Mouse (Mus musculus) hindbrain, postnatal 0 days (tissue): ENCODE measurements around the gene Fgfr3. TPM values are rescaled to one million over a fixed set of nuclear protein-coding genes. Genes with fewer than 3 reads are reported as not detected.

ENCODE experiments used
- ATAC-seq: fragments of 200-750 bp; cut with Nextera tagmentation; 2 replicates; pipeline ENCODE4 v1.8.0; 2017; ENCODE audit warnings: mild to moderate bottlenecking, moderate TSS enrichment, moderate library complexity
- DNase-seq: peaks from one replicate; pipeline ENCODE4 v3.0.0-alpha.2; 2015; ENCODE audit warnings: low spot score
- H3K27ac ChIP-seq: fragments of 300-500 bp; sonication (generic); 2 replicates; pipeline ENCODE4 v1.5.1; 2014; ENCODE audit warnings: mild to moderate bottlenecking
- H3K27me3 ChIP-seq: fragments of 300-500 bp; sonication (generic); 2 replicates; pipeline ENCODE4 v1.6.1; 2014; ENCODE audit warnings: low read length, mixed read lengths; ENCODE audit not compliant: insufficient read depth
- H3K36me3 ChIP-seq: fragments of 300-500 bp; sonication (generic); 2 replicates; pipeline ENCODE4 v1.6.1; 2014; ENCODE audit warnings: low read length, mixed read lengths; ENCODE audit not compliant: insufficient read depth
- H3K4me1 ChIP-seq: fragments of 300-500 bp; sonication (generic); 2 replicates; pipeline ENCODE4 v1.6.1; 2014; ENCODE audit warnings: antibody characterized with exemption, low read length, mixed read lengths; ENCODE audit not compliant: insufficient read depth
- H3K4me2 ChIP-seq: fragments of 300-500 bp; sonication (generic); 2 replicates; pipeline ENCODE4 v1.6.1; 2014; ENCODE audit warnings: low read depth, mild to moderate bottlenecking, low read length, moderate library complexity, mixed read lengths
- H3K4me3 ChIP-seq: fragments of 300-500 bp; sonication (generic); 2 replicates; pipeline ENCODE4 v1.5.1; 2014; ENCODE audit warnings: low read length
- H3K9ac ChIP-seq: fragments of 300-500 bp; sonication (generic); replicated peaks from 2 replicates; pipeline ENCODE4 v1.6.1; 2014; ENCODE audit warnings: mild to moderate bottlenecking, low read length, moderate library complexity, mixed read lengths
- H3K9me3 ChIP-seq: fragments of 300-500 bp; sonication (generic); 2 replicates; pipeline ENCODE4 v1.6.1; 2016; ENCODE audit warnings: low read length, mixed read lengths
- CTCF ChIP-seq: IDR thresholded peaks from 2 replicates; pipeline ENCODE4 v1.5.1; 2016; ENCODE audit warnings: antibody characterized with exemption, control low read depth, low read depth
- WGBS: fragments of 180-500 bp; shearing (Covaris S2); extraction: QIAGEN DNeasy Blood & Tissue Kit; methylation state at CpG from one replicate; pipeline ENCODE4 v1.1.7; 2014; 5-methylcytosine and 5-hydroxymethylcytosine counted together
- polyA plus RNA-seq: library from polyadenylated mRNA; unstranded; fragments of >200 nt; fragmentation: Nextera tagmentation; extraction: Ambion mirVana; gene quantifications from 2 replicates; pipeline ENCODE4 v1.2.1, GENCODE M21; 2015
- total RNA-seq: library from RNA; depleted of rRNA; stranded (reverse); fragments of >200 nt; gene quantifications from 2 replicates; pipeline ENCODE4 v1.2.3, GENCODE M21; 2014

Fgfr3 gene
- total and polyA plus RNA-seq, 2 experiments from 2014 or later = 43.5 to 148 TPM

DNA sequence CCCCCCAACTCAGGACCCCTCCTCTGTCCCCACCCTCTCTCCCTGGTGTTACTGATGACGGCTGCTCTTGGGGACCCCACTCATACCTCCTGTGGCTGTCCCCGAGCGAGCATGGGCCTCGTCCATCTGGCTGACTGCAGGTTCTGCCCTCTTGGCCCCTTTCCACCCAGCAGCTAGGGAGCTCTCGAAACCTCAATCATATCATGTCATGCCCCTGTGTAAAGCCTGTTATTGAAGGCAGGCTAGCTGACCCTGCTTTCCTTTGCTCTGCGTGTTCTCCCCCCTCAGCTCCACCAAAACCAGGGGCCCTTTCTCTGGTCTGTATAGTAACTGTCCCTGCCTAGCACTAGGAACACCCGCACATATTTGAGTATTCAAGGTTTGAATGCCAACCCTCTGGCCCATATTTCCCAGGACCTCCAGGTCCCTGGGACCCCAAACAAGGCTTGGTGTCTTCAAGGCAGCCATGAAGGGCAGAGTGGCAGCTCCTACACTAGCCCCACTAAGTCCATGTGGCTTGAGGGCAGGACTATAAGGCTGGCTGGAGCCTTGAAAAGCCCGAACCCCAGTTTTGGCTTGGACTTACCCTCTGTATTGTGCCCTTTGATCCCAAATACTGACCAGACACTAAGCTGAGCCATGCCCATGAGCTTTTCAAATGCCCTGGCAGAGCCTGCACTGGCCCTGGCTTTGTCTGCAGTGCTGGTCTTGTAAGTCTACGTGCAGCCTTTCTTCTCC, 15.7 kb upstream of the Fgfr3 start:
- Histone ChIP-seq H3K4me1 (0 out of 2 replicates have a peak, but pooled peaks cover 4% of the 10 kb centered on the region), H3K9me3 (no peaks in the 10 kb centered on the region), H3K27ac (peak overlapping the region; percentile 73), H3K9ac (no peak overlapping the region), H3K36me3 (no peaks in the 10 kb centered on the region), H3K27me3 (no peaks in the 10 kb centered on the region; the same call in 1 of the 2 replicates), H3K4me3 (no peak overlapping the region), H3K4me2 (no peak overlapping the region)
- no peak for TF ChIP-seq CTCF
- DNase-seq (peak; percentile 35), ATAC-seq (no peak)
- WGBS = 23% methylated on average over 9 of the region's 9 CpGs

DNA sequence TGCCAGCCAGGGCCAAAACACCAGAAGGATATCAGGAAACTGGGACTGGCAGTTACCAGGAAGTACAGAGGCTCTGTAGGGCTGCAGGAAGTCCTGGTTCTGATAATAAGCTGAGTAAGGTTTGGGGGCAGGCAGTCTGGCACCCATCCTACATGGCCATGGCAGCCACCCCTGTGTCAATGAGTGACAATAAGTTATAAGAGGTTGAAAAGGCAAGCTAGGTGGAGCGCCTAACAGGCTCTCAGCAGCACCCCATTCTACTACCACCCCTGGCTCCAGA, 15.2 kb upstream of the Fgfr3 start:
- Histone ChIP-seq H3K9ac (no peak overlapping the region), H3K9me3 (no peaks in the 10 kb centered on the region), H3K36me3 (no peaks in the 10 kb centered on the region), H3K27me3 (no peaks in the 10 kb centered on the region; the same call in 1 of the 2 replicates), H3K4me3 (no peak overlapping the region), H3K4me1 (0 out of 2 replicates have a peak, but pooled peaks cover 4% of the 10 kb centered on the region), H3K27ac (peak overlapping the region; percentile 73), H3K4me2 (no peak overlapping the region)
- no peak for ATAC-seq
- DNase-seq = no peak
- WGBS = 80% methylated on average over 1 of the region's 1 CpGs
- no peak for TF ChIP-seq CTCF

DNA sequence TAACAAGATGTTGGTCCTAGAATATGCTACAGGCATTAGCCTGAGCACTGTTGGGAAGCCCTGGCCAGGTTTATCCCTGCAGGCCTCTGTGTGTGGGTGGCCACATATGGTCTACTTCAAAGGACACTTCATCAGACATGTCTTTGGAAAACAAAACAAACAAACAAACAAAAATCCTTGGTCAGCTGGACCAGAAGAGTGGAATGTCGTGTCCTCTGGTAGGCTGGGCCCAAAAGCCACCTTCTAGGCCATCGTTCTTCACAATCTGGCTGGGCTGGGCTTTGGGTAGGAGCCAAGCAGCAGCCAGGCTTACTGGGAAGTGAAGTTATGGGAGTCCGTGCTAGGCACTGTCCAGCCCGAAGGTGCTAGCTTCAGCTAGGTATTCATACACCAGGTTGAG, 14.3 kb upstream of the Fgfr3 start:
- 51% methylated on average over 4 of the region's 4 CpGs for WGBS
- TF ChIP-seq CTCF = no peak
- 0 out of 2 replicates have a peak, but pooled peaks cover 4% of the 10 kb centered on the region for H3K4me1 ChIP-seq
- H3K4me3 ChIP-seq = no peak overlapping the region
- H3K36me3 ChIP-seq = no peaks in the 10 kb centered on the region
- no peak overlapping the region for H3K9ac ChIP-seq
- ATAC-seq (no peak), DNase-seq (no peak)
- H3K4me2 ChIP-seq = no peak overlapping the region
- H3K27ac ChIP-seq = no peak overlapping the region
- H3K9me3 ChIP-seq = no peaks in the 10 kb centered on the region
- no peaks in the 10 kb centered on the region for H3K27me3 ChIP-seq

DNA sequence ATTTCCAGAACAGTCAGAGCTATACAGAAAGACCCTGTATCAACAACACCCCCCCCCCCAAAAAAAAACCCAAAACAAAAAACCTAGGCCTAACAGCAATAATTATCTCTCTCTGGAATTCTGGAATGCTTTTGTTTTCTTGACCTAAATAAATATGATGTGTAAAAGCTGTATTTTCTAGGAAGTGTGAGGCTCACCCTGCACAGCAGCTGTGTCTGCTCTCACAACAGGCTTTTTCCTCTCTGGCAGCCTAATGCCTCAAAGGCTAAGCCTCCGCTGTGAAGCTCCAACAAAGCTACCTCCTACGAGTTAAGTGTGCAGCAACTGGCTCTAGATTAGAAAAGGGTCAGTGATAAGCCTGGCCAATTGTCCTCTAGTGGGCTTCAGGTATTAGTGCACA, 12.4 kb upstream of the Fgfr3 start:
- Histone ChIP-seq H3K9me3 (no peaks in the 10 kb centered on the region), H3K27ac (no peak overlapping the region), H3K4me3 (no peak overlapping the region), H3K27me3 (no peaks in the 10 kb centered on the region), H3K4me2 (no peak overlapping the region), H3K4me1 (0 out of 2 replicates have a peak, but pooled peaks cover 2% of the 10 kb centered on the region), H3K9ac (no peak overlapping the region), H3K36me3 (no peaks in the 10 kb centered on the region)
- no peak for DNase-seq
- WGBS = 17% methylated on average over 2 of the region's 2 CpGs
- no peak for ATAC-seq
- no peak for TF ChIP-seq CTCF

DNA sequence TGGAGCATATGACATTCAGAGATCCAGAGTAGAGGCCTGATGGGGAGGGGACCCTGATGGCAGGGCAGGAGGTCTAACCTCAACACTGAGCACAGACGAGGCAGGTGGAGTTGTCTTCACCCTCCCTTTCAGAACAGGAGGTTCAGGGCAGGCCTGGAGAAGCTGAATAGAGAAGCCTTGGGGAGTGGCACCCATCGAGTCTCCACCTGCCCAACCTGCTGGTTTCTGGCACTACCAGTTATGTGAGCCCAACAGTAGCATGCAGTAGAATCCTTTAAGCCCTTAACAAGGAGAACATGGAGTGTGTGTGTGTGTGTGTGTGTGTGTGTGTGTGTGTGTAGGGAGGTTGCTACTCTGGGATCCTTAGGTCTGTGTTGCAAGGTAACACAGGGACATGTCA, 8.9 kb upstream of the Fgfr3 start:
- no peaks in the 10 kb centered on the region for H3K4me1 ChIP-seq
- no peak overlapping the region for H3K4me3 ChIP-seq
- no peak for ATAC-seq
- TF ChIP-seq CTCF = no peak
- H3K27me3 ChIP-seq = no peaks in the 10 kb centered on the region
- H3K27ac ChIP-seq = no peak overlapping the region
- WGBS = 86% methylated on average over 2 of the region's 2 CpGs
- no peak overlapping the region for H3K4me2 ChIP-seq
- H3K9me3 ChIP-seq = no peaks in the 10 kb centered on the region
- no peaks in the 10 kb centered on the region for H3K36me3 ChIP-seq
- no peak for DNase-seq
- H3K9ac ChIP-seq = no peak overlapping the region

DNA sequence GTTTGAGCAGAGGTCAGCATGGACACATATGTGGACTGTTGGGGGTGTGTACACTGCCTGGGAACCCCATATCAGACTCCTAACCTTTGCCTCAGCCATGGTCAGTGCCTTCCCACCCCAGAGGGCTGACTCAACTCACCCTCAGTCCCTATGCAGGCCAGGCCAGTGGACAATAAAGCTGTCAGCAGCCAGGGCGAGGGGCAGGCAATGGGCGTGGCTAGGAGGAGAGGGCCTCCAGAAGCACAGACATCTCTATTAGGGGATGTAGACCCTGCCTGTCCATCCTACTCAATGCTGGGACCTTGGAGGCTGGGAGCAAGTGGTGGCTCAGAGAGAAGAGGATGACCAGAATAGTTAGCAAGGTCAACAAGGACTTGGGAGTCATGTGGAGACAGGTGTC, 6.3 kb upstream of the Fgfr3 start:
- WGBS = 49% methylated on average over 2 of the region's 2 CpGs
- DNase-seq = no peak
- no peaks in the 10 kb centered on the region for H3K9me3 ChIP-seq
- no peaks in the 10 kb centered on the region for H3K36me3 ChIP-seq
- no peaks in the 10 kb centered on the region for H3K27me3 ChIP-seq
- no peak overlapping the region for H3K4me3 ChIP-seq
- no peak overlapping the region for H3K9ac ChIP-seq
- no peak overlapping the region for H3K27ac ChIP-seq
- no peak overlapping the region for H3K4me2 ChIP-seq
- ATAC-seq = no peak
- no peak for TF ChIP-seq CTCF
- no peaks in the 10 kb centered on the region for H3K4me1 ChIP-seq

DNA sequence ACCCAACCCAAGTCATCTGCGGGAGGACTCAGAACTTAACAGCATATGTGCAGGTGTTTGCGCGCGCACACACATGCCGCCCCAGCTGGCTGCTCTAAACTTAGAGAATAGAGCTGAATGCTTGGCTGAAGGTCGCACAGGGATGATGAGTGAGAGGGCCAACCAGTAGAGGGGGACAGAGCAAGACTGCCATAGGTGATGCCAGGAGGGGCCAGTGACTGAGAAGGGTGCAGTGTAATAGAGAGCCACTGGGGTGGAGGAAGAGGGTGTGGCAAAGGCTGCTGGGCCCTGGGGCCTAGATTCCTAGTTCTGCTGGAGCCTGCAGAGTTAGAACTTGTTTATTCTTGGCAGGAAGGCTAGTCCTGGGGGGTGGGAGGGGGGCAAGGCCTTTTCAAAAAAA, 5.0 kb upstream of the Fgfr3 start:
- no peak overlapping the region for H3K4me3 ChIP-seq
- no peaks in the 10 kb centered on the region for H3K36me3 ChIP-seq
- DNase-seq = no peak
- no peak overlapping the region for H3K27ac ChIP-seq
- no peak overlapping the region for H3K9ac ChIP-seq
- H3K9me3 ChIP-seq = no peaks in the 10 kb centered on the region
- no peak for ATAC-seq
- peak; percentile 40 for TF ChIP-seq CTCF
- H3K27me3 ChIP-seq = no peaks in the 10 kb centered on the region
- H3K4me1 ChIP-seq = no peaks in the 10 kb centered on the region
- 84% methylated on average over 6 of the region's 6 CpGs for WGBS
- H3K4me2 ChIP-seq = no peak overlapping the region
